Mouse (Mus musculus) activated CD4-positive, CD25-positive, alpha-beta regulatory T cell (primary cell): ENCODE data around the gene Dpysl5. TPM values are rescaled to one million over a fixed set of nuclear protein-coding genes. Genes with fewer than 3 reads are reported as not detected.

Experiments
- polyA plus RNA-seq, 2 experiments: library from polyadenylated mRNA; unstranded; fragments of 100-300 nt; shearing (Covaris generic); gene quantifications; one replicate each; pipeline ENCODE4 v1.2.1; 2017

Dpysl5 gene
- polyA plus RNA-seq = under 1 TPM in 1 of 2 experiments, not detected in 1; 0.34 TPM

DNA sequence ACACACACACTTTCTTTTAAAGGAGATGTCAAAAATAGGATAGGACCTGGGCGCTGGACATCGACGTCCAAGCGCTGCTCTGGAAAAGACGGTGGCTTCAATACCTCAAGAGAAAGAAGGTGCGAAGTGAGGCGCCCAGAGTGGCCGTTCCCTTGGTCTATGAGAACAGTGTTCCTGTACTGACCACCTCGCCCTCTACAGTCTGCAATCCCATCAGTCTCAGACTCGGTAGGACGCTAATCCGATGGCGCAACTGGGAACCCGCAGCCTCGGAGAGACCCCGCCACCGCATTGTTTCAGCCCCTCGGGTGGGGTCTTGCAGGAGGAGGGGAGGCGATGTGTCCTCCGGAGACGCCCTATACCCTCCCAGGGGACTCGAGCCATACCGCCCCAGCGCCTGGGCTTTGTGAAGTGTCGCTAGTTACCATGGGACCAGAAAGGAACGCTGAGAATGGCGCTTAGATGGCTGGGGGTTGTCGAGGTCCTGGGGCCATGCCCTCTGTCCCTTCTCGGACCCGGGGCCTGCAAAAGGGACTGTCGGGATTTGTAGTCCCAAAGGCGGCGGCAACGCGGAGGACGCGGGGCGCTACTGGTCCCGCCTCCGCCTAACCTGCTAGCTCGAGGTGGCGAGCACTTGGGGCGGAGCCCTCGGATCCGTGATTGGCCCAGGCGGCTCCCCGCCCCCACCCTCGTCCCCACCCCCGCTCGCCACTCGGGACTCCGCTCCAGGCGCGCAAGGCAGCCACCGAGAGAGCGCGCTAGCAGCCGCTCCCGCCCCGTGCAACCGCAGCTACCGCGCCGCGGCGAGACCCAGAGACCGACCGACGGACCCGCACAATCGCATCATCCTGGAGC is at the start of gene Dpysl5:
Gene Dpysl5, plus strand, starts transcription at position 418 of the 855 bp plus-strand sequence.

GRCm38 (mm10) chr5:30666391-30667195 is 44.8 kb upstream of the Dpysl5 start, which contains the start of gene Cenpa:
Gene Cenpa, plus strand, starts transcription at chr5:30666777.

GRCm38 (mm10) chr5:30814424-30815119 is 103.2 kb downstream of the Dpysl5 start, which contains the start of gene Mapre3:
Gene Mapre3, plus strand, starts transcription at chr5:30814641.

Other genes with a start within 250 kb of the Dpysl5 start
- not detected for gene Otof, start 249.6 kb upstream of the Dpysl5 start, polyA plus RNA-seq
- gene 1700001C02Rik, start 245.5 kb upstream of the Dpysl5 start, polyA plus RNA-seq = not detected
- not detected for gene Cib4, start 165.7 kb upstream of the Dpysl5 start, polyA plus RNA-seq
- under 1 TPM; 0.06 to 0.21 TPM for gene Kcnk3, start 123.4 kb upstream of the Dpysl5 start, polyA plus RNA-seq
- 10 to 100 TPM; 21.2 to 29.5 TPM for gene Slc35f6, start 63.6 kb upstream of the Dpysl5 start, polyA plus RNA-seq
- gene Cenpa, start 44.8 kb upstream of the Dpysl5 start, polyA plus RNA-seq = 100 to 1,000 TPM; 100 to 146 TPM
- gene Mapre3, start 103.1 kb downstream of the Dpysl5 start, polyA plus RNA-seq = 1 to 10 TPM; 5.3 to 9.4 TPM
- 10 to 100 TPM; 40.8 to 58.5 TPM for gene Tmem214, start 156.4 kb downstream of the Dpysl5 start, polyA plus RNA-seq
- 10 to 100 TPM; 14.0 to 15.8 TPM for gene Agbl5, start 177.1 kb downstream of the Dpysl5 start, polyA plus RNA-seq
- 100 to 1,000 TPM; 254 to 259 TPM for gene Ost4, start 196.2 kb downstream of the Dpysl5 start, polyA plus RNA-seq
- 10 to 100 TPM in 1 of 2 experiments, 1 to 10 TPM in 1; 2.9 to 10.4 TPM for gene Emilin1, start 201.8 kb downstream of the Dpysl5 start, polyA plus RNA-seq
- gene Khk, start 209.9 kb downstream of the Dpysl5 start, polyA plus RNA-seq = 10 to 100 TPM; 14.9 to 29.3 TPM
- under 1 TPM in 1 of 2 experiments, not detected in 1; 0.34 TPM for gene Cgref1, start 234.0 kb downstream of the Dpysl5 start, polyA plus RNA-seq
- 100 to 1,000 TPM; 163 to 180 TPM for gene Preb, start 248.8 kb downstream of the Dpysl5 start, polyA plus RNA-seq